Mouse (Mus musculus): Measurements from ENCODE around the gene Epo. TPM values are rescaled to one million over a fixed set of nuclear protein-coding genes. Genes with fewer than 3 reads are reported as not detected.

Gene Epo
- total and polyA plus RNA-seq, 3 experiments, result not detected

DNA sequence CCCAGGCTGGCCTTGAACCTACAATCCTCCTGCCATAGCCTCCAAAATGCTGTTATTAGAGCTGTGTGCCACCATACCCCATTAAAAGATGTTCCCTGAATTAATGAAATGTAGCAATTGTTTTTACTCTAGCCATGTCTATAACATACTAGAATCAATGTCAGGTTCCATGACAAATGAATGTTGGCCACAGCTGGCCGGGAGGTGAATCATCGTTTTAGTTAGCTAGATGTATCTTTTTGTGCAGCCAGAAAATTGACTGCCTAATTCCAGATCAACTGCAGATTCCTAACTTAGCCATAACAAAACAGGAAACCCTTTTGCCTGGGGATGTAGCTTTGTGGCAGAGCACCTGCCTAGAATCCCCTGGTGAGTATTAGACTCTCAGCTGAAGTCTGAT lies 16.8 kb upstream of the Epo start:
- H3K4me3 ChIP-seq (replicated peaks in 1 of 3; ENCODE audit: low read depth in 2 of 3, low read length in 2 of 3, poor library complexity in 1 of 3), result no peak overlapping the region
- no peak for DNase-seq (ENCODE audit: extremely low read depth)
- H3K36me3 ChIP-seq (replicated peaks in 1 of 2; ENCODE audit: control insufficient read depth in 1 of 2, insufficient read depth in 1 of 2, low read length in 1 of 2), result no peaks in the 10 kb centered on the region
- peaks cover 49% of the 10 kb centered on the region for H3K27me3 ChIP-seq (replicated peaks)
- peaks cover 0 to 2% of the 10 kb centered on the region in 2 experiments; a peak in 1 of 4 replicates for H3K4me1 ChIP-seq (ENCODE audit: control insufficient read depth in 1 of 2, insufficient read depth in 2 of 2)
- no peak overlapping the region for H3K4me2 ChIP-seq (ENCODE audit: insufficient read depth, low read depth, poor library complexity, severe bottlenecking)
- in situ Hi-C loops (cut with MboI; ENCODE audit: low pct_ligation_motif_present, low pct_unique_long_range_greater_than_20kb, low sequenced_read_pairs), result no loop called here
- no peaks in the 10 kb centered on the region for H3K79me2 ChIP-seq (replicated peaks; ENCODE audit: control insufficient read depth, extremely low read depth, insufficient read depth, poor library complexity, severe bottlenecking)
- H3K9ac ChIP-seq (ENCODE audit: insufficient read depth, low read depth), result no peak overlapping the region
- TF ChIP-seq POLR2AphosphoS2 (IDR thresholded peaks at IDR 0.05; ENCODE audit: low read depth, low read length), result no peak
- TF ChIP-seq CHD1 (IDR thresholded peaks at IDR 0.05; ENCODE audit: low read depth, low read length), result no peak
- TF ChIP-seq ELF1 (IDR thresholded peaks at IDR 0.05; ENCODE audit: low read depth, low read length), result no peak
- no peak for TF ChIP-seq E2F4 (IDR thresholded peaks at IDR 0.05; ENCODE audit: insufficient replicate concordance, low read depth, low read length)
- no peak for TF ChIP-seq SIN3A (IDR thresholded peaks at IDR 0.05; ENCODE audit: low read length)
- TF ChIP-seq ZKSCAN1 (IDR thresholded peaks at IDR 0.05; ENCODE audit: borderline replicate concordance, low read depth, low read length), result no peak
- no peak for TF ChIP-seq CHD2 (IDR thresholded peaks at IDR 0.05; ENCODE audit: low read length)
- no peak for TF ChIP-seq NRF1 (IDR thresholded peaks at IDR 0.05; ENCODE audit: low read depth, low read length)
- no peak for TF ChIP-seq USF2 (conservative IDR thresholded peaks at IDR 0.05; ENCODE audit: low read depth, low read length)
- TF ChIP-seq POLR2A (IDR thresholded peaks at IDR 0.05; ENCODE audit: low read depth, low read length), result no peak
- no peak for TF ChIP-seq RCOR1 (conservative IDR thresholded peaks at IDR 0.05; ENCODE audit: low read depth, low read length)
- no peak for TF ChIP-seq BHLHE40 (IDR thresholded peaks at IDR 0.05; ENCODE audit: low read depth, low read length)
- no peak for TF ChIP-seq ZMIZ1 (IDR thresholded peaks at IDR 0.05; ENCODE audit: low read depth, low read length)
- TF ChIP-seq MYC (IDR thresholded peaks at IDR 0.05; ENCODE audit: low read depth, low read length), result no peak
- TF ChIP-seq CTCF (conservative IDR thresholded peaks at IDR 0.05 in 1 of 2, IDR thresholded peaks at IDR 0.05 in 1 of 2; ENCODE audit: low read depth in 2 of 2, low read length in 2 of 2), result no peak
- TF ChIP-seq MAFK (IDR thresholded peaks at IDR 0.05; ENCODE audit: insufficient replicate concordance, low read length), result no peak
- TF ChIP-seq IRF4 (IDR thresholded peaks at IDR 0.05; ENCODE audit: low read depth, low read length), result no peak
- TF ChIP-seq TCF12 (IDR thresholded peaks at IDR 0.05; ENCODE audit: low read depth, low read length), result no peak
- TF ChIP-seq JUND (conservative IDR thresholded peaks at IDR 0.05; ENCODE audit: low read depth, low read length), result no peak
- dilution Hi-C loops (cut with MboI; ENCODE audit: extremely low pct_ligation_motif_present, extremely low pct_unique_long_range_greater_than_20kb, low sequenced_read_pairs), result no loop called here
- H3K9me3 ChIP-seq (replicated peaks; ENCODE audit: low read length), result peaks cover 4% of the 10 kb centered on the region
- H3K27ac ChIP-seq (ENCODE audit: insufficient read depth, low read depth), result no peak overlapping the region

DNA sequence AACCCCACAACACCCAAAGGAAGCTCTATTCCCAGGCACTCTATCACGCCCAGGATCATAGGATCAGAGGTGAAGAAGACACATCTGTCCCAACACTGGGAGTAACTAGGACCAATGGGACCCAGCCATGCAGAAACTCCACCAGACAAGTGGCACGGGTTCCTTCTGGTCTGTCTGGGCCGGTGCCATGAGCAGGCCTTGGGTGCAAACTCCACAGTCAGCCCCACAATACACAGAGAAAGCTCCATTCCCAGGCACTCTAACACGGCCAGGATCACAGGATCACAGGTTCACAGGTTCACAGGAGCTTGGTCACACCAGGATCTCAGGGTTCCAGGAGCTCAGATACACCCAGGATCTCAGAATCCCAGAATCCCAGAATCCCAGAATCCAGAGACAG lies 12.6 kb upstream of the Epo start:
- TF ChIP-seq KAT2A (IDR thresholded peaks at IDR 0.05; ENCODE audit: insufficient replicate concordance, low read length), result no peak
- no peak for TF ChIP-seq SMC3 (IDR thresholded peaks at IDR 0.05; ENCODE audit: low read depth, low read length)
- TF ChIP-seq MAFK (IDR thresholded peaks at IDR 0.05; ENCODE audit: insufficient replicate concordance, low read length), result no peak
- TF ChIP-seq MAZ (IDR thresholded peaks at IDR 0.05; ENCODE audit: low read depth, low read length), result no peak
- no peak for TF ChIP-seq POLR2AphosphoS2 (IDR thresholded peaks at IDR 0.05; ENCODE audit: low read depth, low read length)
- no peak for TF ChIP-seq RAD21 (IDR thresholded peaks at IDR 0.05; ENCODE audit: low read depth, low read length)
- dilution Hi-C loops (cut with MboI; ENCODE audit: extremely low pct_ligation_motif_present, extremely low pct_unique_long_range_greater_than_20kb, low sequenced_read_pairs), result no loop called here
- no peaks in the 10 kb centered on the region for H3K4me1 ChIP-seq (ENCODE audit: control insufficient read depth in 1 of 2, insufficient read depth in 2 of 2)
- no peak overlapping the region for H3K27ac ChIP-seq (ENCODE audit: insufficient read depth, low read depth)
- H3K4me3 ChIP-seq (replicated peaks in 1 of 3; ENCODE audit: low read depth in 2 of 3, low read length in 2 of 3, poor library complexity in 1 of 3), result no peak overlapping the region
- no peak for DNase-seq (ENCODE audit: extremely low read depth)
- no peak overlapping the region for H3K4me2 ChIP-seq (ENCODE audit: insufficient read depth, low read depth, poor library complexity, severe bottlenecking)
- in situ Hi-C loops (cut with MboI; ENCODE audit: low pct_ligation_motif_present, low pct_unique_long_range_greater_than_20kb, low sequenced_read_pairs), result no loop called here
- H3K79me2 ChIP-seq (replicated peaks; ENCODE audit: control insufficient read depth, extremely low read depth, insufficient read depth, poor library complexity, severe bottlenecking), result no peaks in the 10 kb centered on the region
- H3K27me3 ChIP-seq (replicated peaks), result peaks cover 19% of the 10 kb centered on the region
- H3K9ac ChIP-seq (ENCODE audit: insufficient read depth, low read depth), result no peak overlapping the region
- no peaks in the 10 kb centered on the region for H3K36me3 ChIP-seq (replicated peaks in 1 of 2; ENCODE audit: control insufficient read depth in 1 of 2, insufficient read depth in 1 of 2, low read length in 1 of 2)
- no peaks in the 10 kb centered on the region for H3K9me3 ChIP-seq (replicated peaks; ENCODE audit: low read length)
